Mouse (Mus musculus): Measurements from ENCODE around the gene Ndufa6. TPM values are rescaled to one million over a fixed set of nuclear protein-coding genes. Genes with fewer than 3 reads are reported as not detected.

The Ndufa6 gene
- total RNA-seq, 2 experiments from 2014 or later = 203 to 209 TPM

DNA sequence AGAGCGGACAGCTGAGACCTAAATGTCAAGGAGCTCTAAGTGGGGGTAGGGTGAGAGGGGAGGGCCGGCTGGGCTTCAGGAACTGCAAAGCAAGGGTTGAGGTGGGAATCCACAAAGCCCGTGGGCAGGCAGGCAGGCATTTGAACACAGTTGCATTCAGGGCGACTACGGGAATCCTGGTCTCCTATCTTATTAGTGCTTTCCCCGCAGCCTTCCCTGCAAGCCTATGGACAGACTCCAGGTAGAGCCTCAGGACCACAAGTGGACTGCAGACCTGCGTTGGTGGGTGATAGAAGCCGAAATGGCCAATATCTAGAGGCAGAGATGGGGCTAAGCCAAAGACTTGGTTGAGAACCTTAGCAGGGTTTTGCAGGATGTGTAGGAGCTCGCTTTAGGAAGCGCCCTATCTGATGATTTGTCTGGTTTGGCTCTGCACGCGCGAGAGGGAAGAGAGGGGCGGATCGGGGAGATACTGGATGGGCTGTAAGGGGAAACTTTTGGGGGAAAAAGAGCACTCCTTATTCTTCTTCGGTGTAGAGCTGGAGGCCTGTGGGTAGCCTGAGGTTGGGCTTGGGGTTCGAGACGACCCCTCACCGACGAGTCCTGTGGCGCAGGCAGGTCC, 13.6 kb downstream of the Ndufa6 start:
- no peak for DNase-seq

DNA sequence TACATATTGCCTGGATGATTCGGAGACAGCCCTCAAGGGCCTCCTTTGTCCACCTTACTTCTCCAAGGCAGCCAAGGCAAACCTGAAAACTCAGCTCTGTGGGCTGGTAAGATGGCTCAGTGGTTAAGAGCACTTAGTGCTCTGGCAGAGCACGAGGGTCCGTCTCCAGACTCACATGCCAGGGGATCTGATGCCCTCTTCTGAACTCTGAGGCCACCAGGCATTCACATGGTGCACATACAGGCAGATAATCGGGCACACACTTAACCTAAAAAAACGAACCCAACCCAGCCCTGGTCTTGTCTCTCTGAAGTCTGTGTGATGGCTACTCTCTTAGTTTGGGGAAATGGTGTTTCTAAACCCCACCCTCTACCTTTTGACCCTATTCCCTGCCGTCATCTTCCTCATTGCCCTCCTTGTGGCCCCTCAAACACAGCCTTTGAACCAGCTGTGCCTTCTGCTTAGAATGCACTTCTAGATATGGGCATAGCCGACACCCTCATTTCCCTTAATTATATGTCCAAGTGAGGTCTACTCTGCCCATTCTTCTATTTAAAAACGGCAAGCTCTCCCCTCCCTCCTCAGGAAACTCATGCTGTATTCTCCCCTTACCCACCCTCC, 14.4 kb downstream of the Ndufa6 start:
- DNase-seq = no peak

DNA sequence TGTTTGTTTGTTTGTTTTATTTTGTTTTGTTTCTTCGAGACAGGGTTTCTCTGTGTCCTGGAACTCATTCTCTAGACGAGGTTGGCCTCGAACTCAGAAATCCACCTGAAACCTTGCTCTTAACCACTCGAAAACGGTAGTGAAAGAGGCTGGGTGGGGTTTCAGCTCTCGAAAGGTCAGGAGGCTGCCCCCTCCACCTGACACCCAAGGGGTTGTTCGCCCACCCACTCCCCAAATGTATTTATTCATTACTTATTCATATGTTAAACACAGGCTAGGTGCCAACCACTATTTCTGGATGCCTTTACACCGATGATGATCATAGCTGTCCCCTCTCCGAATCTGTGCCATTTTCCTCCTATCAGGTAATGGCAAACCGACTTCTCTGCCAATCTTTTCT, 15.0 kb downstream of the Ndufa6 start:
- no peak for DNase-seq

DNA sequence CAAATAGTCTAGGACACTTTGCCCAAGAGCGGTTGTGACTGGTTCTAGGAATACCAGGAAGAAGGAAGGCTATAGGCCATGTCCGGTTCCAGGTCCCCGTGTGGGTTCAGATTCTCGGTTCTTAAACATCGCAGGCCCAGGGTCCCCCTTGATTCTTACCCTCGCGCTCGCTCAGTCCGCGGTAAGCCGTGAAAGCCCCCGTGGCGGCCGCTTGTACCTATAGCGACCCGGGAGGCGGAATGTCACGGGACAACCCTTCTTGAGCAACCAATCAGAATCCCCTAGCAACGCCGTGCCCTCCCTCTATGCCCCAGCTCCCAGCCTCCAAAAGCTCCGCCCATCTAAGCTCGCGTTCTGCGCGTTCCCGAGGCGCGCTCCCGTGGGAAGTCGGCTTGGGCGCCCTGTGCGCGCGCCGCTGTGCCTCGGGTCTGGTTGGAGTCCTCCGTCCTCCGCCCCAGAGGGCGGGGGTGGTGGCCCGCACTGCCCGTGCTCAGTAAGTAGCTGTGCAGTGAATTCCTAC, 15.5 kb downstream of the Ndufa6 start, which contains the start of the genes Naga, Pheta2 and Smdt1:
Gene Naga, minus strand, starts transcription at position 333 of the 520 bp plus-strand sequence.
Gene Pheta2, plus strand, starts transcription at position 350 of the 520 bp plus-strand sequence.
Gene Smdt1, plus strand, starts transcription at position 367 of the 520 bp plus-strand sequence.
- DNase-seq = peak; percentile 93 to 94

DNA sequence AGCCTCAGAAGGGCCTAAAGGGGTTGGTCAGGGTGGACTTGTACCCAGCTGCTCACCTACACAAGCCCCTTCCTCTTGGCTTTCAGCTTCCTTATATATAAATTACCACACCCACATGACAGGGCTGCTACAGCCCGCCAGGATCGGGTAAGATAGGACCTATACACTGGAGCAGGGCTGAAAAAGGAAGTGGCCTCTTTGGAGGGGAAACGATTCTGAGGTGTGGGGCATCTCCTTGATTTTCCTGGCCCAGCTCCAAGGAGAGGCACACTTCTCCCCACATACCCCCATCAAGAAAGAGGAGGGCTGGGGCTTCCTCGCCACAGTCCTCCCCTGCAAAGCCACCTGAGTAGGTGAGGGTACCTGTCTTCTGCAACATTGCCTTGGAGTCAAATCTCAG, 16.2 kb downstream of the Ndufa6 start:
- DNase-seq = no peak

DNA sequence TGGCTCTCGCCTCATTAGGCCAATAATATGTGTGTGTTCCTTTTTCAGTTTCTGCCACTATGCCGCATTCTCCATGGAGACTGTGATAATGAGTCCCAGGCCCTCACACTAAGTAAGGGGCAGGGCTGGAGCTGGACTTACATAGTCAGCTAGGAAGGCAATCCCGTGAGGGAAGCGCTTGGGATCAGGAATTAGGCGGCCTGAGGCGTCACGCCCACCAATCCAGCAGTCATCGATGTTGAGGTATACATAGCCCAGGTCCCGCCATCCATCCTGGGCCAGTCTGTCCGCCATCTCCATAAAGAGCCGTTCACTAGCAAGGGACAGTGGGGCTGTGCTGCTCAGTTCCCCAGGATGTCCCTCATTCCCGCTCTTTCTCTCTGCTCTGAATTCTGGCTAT, 17.5 kb downstream of the Ndufa6 start:
- DNase-seq = no peak

DNA sequence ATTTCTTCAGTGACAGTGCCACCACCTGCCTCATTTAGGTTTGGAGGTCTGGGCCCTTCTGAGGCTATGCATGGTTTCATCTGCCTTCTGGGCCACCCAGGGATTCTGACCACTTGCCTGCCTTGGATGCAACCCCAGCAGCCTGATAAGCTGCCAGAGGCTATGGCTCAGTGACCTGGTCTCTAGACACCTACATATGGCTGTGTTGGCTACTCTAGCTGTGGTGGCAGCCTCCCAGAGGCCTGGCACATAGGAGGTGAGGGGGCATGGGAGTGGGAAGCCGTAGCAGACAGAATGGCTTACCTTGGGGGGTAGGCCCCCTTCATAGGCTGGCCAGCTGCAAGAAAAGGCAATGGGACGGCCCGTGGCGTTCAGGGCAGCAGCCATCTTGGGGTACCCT, 18.9 kb downstream of the Ndufa6 start:
- DNase-seq = no peak

DNA sequence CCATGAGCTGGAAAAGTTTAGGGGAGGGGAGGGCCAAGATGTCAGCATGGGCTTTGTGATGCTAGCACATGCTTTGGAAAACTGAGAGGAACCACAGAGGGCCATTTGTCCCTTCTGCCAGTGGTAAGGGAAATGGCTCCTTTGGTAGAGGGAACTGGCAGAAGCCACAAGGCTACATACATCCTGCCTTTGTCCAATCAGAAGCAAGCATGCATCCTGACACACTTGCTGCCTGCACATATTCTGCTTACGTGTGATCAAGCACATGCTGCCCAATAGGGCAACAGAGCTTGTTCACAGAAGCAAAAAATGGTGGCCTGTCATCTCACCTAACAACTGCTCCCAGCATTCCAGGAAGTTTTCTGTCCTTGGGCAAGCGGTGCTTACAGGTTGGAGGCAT, 28.7 kb downstream of the Ndufa6 start:
- DNase-seq = no peak

DNA sequence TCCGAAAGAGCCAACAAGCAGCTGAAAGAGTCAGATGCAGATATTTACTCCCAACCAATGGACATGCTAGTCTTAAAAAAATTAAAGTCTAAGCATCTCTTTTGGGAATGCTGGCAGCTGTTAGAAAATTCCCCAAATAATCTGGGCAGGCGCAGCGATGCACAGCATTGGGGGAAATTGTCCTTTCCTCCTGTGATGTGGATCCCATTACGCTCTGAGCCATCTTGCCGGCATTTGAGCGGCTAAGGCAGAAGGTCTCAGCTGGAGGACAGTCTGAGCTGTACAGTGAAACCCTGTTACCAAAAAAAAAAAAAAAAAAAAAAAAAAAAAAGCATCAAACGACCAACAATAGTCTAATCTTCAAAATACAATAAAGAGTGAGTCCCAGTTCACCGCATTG, 31.9 kb downstream of the Ndufa6 start:
- DNase-seq = no peak

DNA sequence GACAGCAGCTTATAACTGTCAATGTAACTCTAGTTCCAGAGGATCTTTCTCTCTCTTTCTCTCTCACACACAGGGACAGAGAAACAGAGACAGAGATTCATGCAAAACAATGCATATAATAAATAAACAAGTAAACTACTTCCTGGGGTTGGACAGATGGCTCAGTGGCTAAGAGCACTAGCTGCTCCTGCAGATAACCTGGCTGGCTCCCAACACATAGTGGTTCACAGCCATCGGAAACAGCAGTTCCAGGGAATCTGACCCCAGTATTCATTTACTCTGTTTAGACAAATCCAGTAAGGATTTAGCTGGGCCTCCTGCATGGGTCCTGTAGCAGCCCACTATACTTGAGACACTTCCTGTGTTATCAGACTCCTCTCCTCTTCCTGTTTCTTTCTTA, 34.5 kb downstream of the Ndufa6 start:
- no peak for DNase-seq

DNA sequence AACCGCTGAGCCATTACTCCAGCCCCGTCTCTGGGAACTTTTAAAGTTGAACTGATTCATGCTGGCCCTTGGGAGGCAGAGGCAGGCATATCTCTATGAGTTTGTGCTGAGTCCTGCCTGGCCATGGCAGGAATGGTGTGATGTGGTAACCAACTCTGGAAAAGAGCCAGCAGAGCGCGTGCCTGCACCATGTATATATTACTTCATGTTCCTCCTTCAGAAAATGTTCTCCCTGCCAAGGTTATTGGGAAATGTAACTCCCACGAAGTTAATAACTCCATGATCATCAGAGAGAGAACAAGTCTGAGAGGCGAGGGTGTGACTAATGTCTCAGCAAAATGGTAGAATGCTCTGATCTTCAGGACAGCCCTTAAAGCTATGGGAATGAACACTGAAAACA, 36.3 kb downstream of the Ndufa6 start:
- no peak for DNase-seq

DNA sequence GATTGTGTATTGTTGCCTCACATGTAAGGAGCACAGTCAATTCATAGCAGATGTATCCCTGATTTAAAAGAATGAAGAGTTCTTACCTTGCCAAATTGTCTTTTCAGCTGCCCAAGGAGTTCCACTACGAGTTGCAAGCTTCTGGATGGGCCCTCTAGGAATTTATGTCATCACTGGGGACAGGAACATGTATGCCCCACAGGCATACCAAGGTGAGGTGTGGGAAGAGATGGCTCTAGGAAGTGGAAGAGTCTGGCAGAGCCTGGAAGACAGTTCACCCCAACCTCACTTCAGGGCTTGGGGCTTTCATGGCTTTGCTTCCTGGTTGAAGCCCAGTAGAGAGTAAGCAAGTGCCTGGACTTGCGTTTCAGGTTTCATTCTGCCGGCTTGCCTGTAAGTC, 45.7 kb downstream of the Ndufa6 start:
- no peak for DNase-seq

DNA sequence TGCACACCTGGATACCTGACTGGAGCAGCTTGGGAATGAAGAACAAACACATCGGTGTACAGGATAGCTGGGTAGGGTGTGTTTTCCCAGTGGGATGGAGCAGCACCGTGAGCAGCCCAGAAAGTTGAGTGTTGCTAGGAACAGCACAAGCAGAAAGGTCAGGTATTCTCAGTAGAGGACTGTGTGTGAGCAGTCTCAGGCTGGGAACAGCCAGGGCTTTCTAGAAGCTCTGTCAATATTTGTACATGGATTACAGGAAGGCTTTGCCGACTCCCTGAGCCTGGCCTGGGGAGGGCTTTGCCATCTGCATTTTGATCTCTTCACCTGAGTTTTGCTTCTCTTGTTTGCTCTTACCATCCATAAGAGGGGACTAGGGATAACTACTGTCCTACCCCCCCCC, 47.0 kb downstream of the Ndufa6 start:
- DNase-seq = no peak

Small RNAs within 50 kb of the gene (microRNA-seq; reads per million reads assigned to microRNA genes)
- 0 reads per million in 2 experiments for gene Mir7684

Other genes with a start within 250 kb of the Ndufa6 start
- gene Ccdc134, start 226.4 kb downstream of the Ndufa6 start, total RNA-seq (2021) = 10 to 100 TPM; 11.5 to 15.3 TPM
- 100 to 1,000 TPM; 156 to 167 TPM for gene Srebf2, start 207.1 kb downstream of the Ndufa6 start, total RNA-seq (2021)
- under 1 TPM; 0.72 to 0.76 TPM for gene Shisa8, start 141.5 kb downstream of the Ndufa6 start, total RNA-seq (2021)
- gene Tnfrsf13c, start 130.0 kb downstream of the Ndufa6 start, total RNA-seq (2021) = under 1 TPM; 0.30 to 0.62 TPM
- gene Cenpm, start 109.6 kb downstream of the Ndufa6 start, total RNA-seq (2021) = 1 to 10 TPM; 2.7 to 4.0 TPM
- gene 1500009C09Rik, start 101.9 kb downstream of the Ndufa6 start, total RNA-seq (2021) = 100 to 1,000 TPM in 1 of 2 experiments, 10 to 100 TPM in 1; 98.3 to 115 TPM
- 100 to 1,000 TPM; 608 to 622 TPM for gene Sept3, start 79.4 kb downstream of the Ndufa6 start, total RNA-seq (2021)
- not detected for gene Wbp2nl, start 55.4 kb downstream of the Ndufa6 start, total RNA-seq (2021)
- 10 to 100 TPM; 32.8 to 38.9 TPM for gene Naga, start 15.4 kb downstream of the Ndufa6 start, total RNA-seq (2021)
- gene Pheta2, start 15.4 kb downstream of the Ndufa6 start, total RNA-seq (2021) = under 1 TPM; 0.27 to 0.40 TPM
- gene Smdt1, start 15.4 kb downstream of the Ndufa6 start, total RNA-seq (2021) = 100 to 1,000 TPM; 138 to 139 TPM
- 10 to 100 TPM; 40.9 to 47.4 TPM for gene Cyp2d22, start 25.9 kb upstream of the Ndufa6 start, total RNA-seq (2021)
- gene Cyp2d11, start 39.7 kb upstream of the Ndufa6 start, total RNA-seq (2021) = not detected
- gene Cyp2d10, start 52.9 kb upstream of the Ndufa6 start, total RNA-seq (2021) = not detected
- not detected for gene Cyp2d9, start 79.1 kb upstream of the Ndufa6 start, total RNA-seq (2021)
- gene Cyp2d12, start 200.8 kb upstream of the Ndufa6 start, total RNA-seq (2021) = not detected

Data from layer of hippocampus, postnatal 36 days (tissue).